Mouse (Mus musculus): ENCODE measurements around the gene Cblb. TPM values are rescaled to one million over a fixed set of nuclear protein-coding genes. Genes with fewer than 3 reads are reported as not detected.
A peak's percentile ranks its signal among the peaks of the same experiment; 100 is the strongest.

Gene Cblb
- polyA plus RNA-seq, 1 experiment from 2014 or later = 12.4 TPM

GRCm38 (mm10) chr16:52089354-52089753, 58.3 kb downstream of the Cblb start:
- ATAC-seq (ENCODE audit: low read depth) = no peak
- WGBS = 88% methylated on average over 4 of the region's 4 CpGs

GRCm38 (mm10) chr16:52090899-52091298, 59.9 kb downstream of the Cblb start:
- Histone ChIP-seq H3K4me2 (ENCODE audit: low read depth, low read length) (no peak overlapping the region), H3K4me1 (ENCODE audit: control insufficient read depth, insufficient read depth, low read length) (peaks cover 10% of the 10 kb centered on the region; the same call in 1 of the 2 replicates), H3K27me3 (ENCODE audit: control insufficient read depth, insufficient read depth, low read length) (no peaks in the 10 kb centered on the region), H3K4me3 (ENCODE audit: low read depth, low read length) (no peak overlapping the region), H3K9me3 (ENCODE audit: control insufficient read depth, low read length) (no peaks in the 10 kb centered on the region), H3K27ac (ENCODE audit: low read depth, low read length) (no peak overlapping the region), H3K9ac (replicated peaks; ENCODE audit: low read depth, low read length) (no peak overlapping the region), H3K36me3 (ENCODE audit: control insufficient read depth, insufficient read depth, low read length) (no peaks in the 10 kb centered on the region)
- no peak for ATAC-seq (ENCODE audit: low read depth)
- WGBS = 75% methylated on average over 6 of the region's 6 CpGs

More at GRCm38 (mm10) chr16:52089354-52089753, 58.3 kb downstream of the Cblb start:
- no peak overlapping the region for H3K27ac ChIP-seq (ENCODE audit: low read depth, low read length)
- H3K4me3 ChIP-seq (ENCODE audit: low read depth, low read length) = no peak overlapping the region
- H3K9me3 ChIP-seq (ENCODE audit: control insufficient read depth, low read length) = no peaks in the 10 kb centered on the region
- H3K4me2 ChIP-seq (ENCODE audit: low read depth, low read length) = no peak overlapping the region
- peaks cover 10% of the 10 kb centered on the region; the same call in 1 of the 2 replicates for H3K4me1 ChIP-seq (ENCODE audit: control insufficient read depth, insufficient read depth, low read length)
- no peak overlapping the region for H3K9ac ChIP-seq (replicated peaks; ENCODE audit: low read depth, low read length)
- H3K36me3 ChIP-seq (ENCODE audit: control insufficient read depth, insufficient read depth, low read length) = no peaks in the 10 kb centered on the region
- no peaks in the 10 kb centered on the region for H3K27me3 ChIP-seq (ENCODE audit: control insufficient read depth, insufficient read depth, low read length)

GRCm38 (mm10) chr16:52093325-52094253, 62.6 kb downstream of the Cblb start:
- H3K36me3 ChIP-seq (ENCODE audit: control insufficient read depth, insufficient read depth, low read length) = no peaks in the 10 kb centered on the region
- peak overlapping the region; percentile 39; the same call in 1 of the 2 replicates for H3K27ac ChIP-seq (ENCODE audit: low read depth, low read length)
- H3K4me1 ChIP-seq (ENCODE audit: control insufficient read depth, insufficient read depth, low read length) = peaks cover 10% of the 10 kb centered on the region; the same call in 1 of the 2 replicates
- no peak overlapping the region for H3K4me3 ChIP-seq (ENCODE audit: low read depth, low read length)
- H3K27me3 ChIP-seq (ENCODE audit: control insufficient read depth, insufficient read depth, low read length) = no peaks in the 10 kb centered on the region
- H3K9ac ChIP-seq (replicated peaks; ENCODE audit: low read depth, low read length) = no peak overlapping the region
- ATAC-seq (ENCODE audit: low read depth) = no peak
- 52% methylated on average over 9 of the region's 9 CpGs for whole genome bisulfite sequencing
- H3K9me3 ChIP-seq (ENCODE audit: control insufficient read depth, low read length) = no peaks in the 10 kb centered on the region
- no peak overlapping the region for H3K4me2 ChIP-seq (ENCODE audit: low read depth, low read length)

- ATAC-seq (ENCODE audit: low read depth) = no peak
These were observed 63.9 kb downstream of the Cblb start for GRCm38 (mm10) chr16:52094735-52095459.

GRCm38 (mm10) chr16:52095643-52096042, 64.6 kb downstream of the Cblb start:
- Histone ChIP-seq H3K27ac (ENCODE audit: low read depth, low read length) (no peak overlapping the region), H3K9ac (replicated peaks; ENCODE audit: low read depth, low read length) (no peak overlapping the region), H3K36me3 (ENCODE audit: control insufficient read depth, insufficient read depth, low read length) (no peaks in the 10 kb centered on the region), H3K4me3 (ENCODE audit: low read depth, low read length) (no peak overlapping the region), H3K4me2 (ENCODE audit: low read depth, low read length) (no peak overlapping the region), H3K9me3 (ENCODE audit: control insufficient read depth, low read length) (no peaks in the 10 kb centered on the region), H3K27me3 (ENCODE audit: control insufficient read depth, insufficient read depth, low read length) (no peaks in the 10 kb centered on the region), H3K4me1 (ENCODE audit: control insufficient read depth, insufficient read depth, low read length) (peaks cover 10% of the 10 kb centered on the region; the same call in 1 of the 2 replicates)
- ATAC-seq (ENCODE audit: low read depth) = no peak
- 91% methylated on average over 3 of the region's 3 CpGs for WGBS

More at GRCm38 (mm10) chr16:52094735-52095459, 63.9 kb downstream of the Cblb start:
- Histone ChIP-seq H3K4me2 (ENCODE audit: low read depth, low read length) (no peak overlapping the region), H3K36me3 (ENCODE audit: control insufficient read depth, insufficient read depth, low read length) (no peaks in the 10 kb centered on the region), H3K27me3 (ENCODE audit: control insufficient read depth, insufficient read depth, low read length) (no peaks in the 10 kb centered on the region), H3K9ac (replicated peaks; ENCODE audit: low read depth, low read length) (no peak overlapping the region), H3K4me3 (ENCODE audit: low read depth, low read length) (no peak overlapping the region), H3K4me1 (ENCODE audit: control insufficient read depth, insufficient read depth, low read length) (peaks cover 10% of the 10 kb centered on the region; the same call in 1 of the 2 replicates), H3K27ac (ENCODE audit: low read depth, low read length) (no peak overlapping the region), H3K9me3 (ENCODE audit: control insufficient read depth, low read length) (no peaks in the 10 kb centered on the region)
- 93% methylated on average over 10 of the region's 10 CpGs for WGBS

GRCm38 (mm10) chr16:52100466-52100865, 69.4 kb downstream of the Cblb start:
- ATAC-seq (ENCODE audit: low read depth) = no peak
- H3K27me3 ChIP-seq (ENCODE audit: control insufficient read depth, insufficient read depth, low read length) = no peaks in the 10 kb centered on the region
- H3K4me2 ChIP-seq (ENCODE audit: low read depth, low read length) = no peak overlapping the region
- H3K9me3 ChIP-seq (ENCODE audit: control insufficient read depth, low read length) = no peaks in the 10 kb centered on the region
- no peaks in the 10 kb centered on the region for H3K4me1 ChIP-seq (ENCODE audit: control insufficient read depth, insufficient read depth, low read length)
- no peak overlapping the region for H3K9ac ChIP-seq (replicated peaks; ENCODE audit: low read depth, low read length)
- H3K4me3 ChIP-seq (ENCODE audit: low read depth, low read length) = no peak overlapping the region
- no peaks in the 10 kb centered on the region for H3K36me3 ChIP-seq (ENCODE audit: control insufficient read depth, insufficient read depth, low read length)
- WGBS = 84% methylated on average over 6 of the region's 6 CpGs
- H3K27ac ChIP-seq (ENCODE audit: low read depth, low read length) = no peak overlapping the region

GRCm38 (mm10) chr16:52104608-52105007, 73.6 kb downstream of the Cblb start:
- no peaks in the 10 kb centered on the region for H3K36me3 ChIP-seq (ENCODE audit: control insufficient read depth, insufficient read depth, low read length)
- H3K9ac ChIP-seq (replicated peaks; ENCODE audit: low read depth, low read length) = no peak overlapping the region
- H3K27me3 ChIP-seq (ENCODE audit: control insufficient read depth, insufficient read depth, low read length) = no peaks in the 10 kb centered on the region
- H3K9me3 ChIP-seq (ENCODE audit: control insufficient read depth, low read length) = no peaks in the 10 kb centered on the region
- ATAC-seq (ENCODE audit: low read depth) = no peak
- H3K4me2 ChIP-seq (ENCODE audit: low read depth, low read length) = no peak overlapping the region
- no peaks in the 10 kb centered on the region for H3K4me1 ChIP-seq (ENCODE audit: control insufficient read depth, insufficient read depth, low read length)
- H3K4me3 ChIP-seq (ENCODE audit: low read depth, low read length) = no peak overlapping the region
- H3K27ac ChIP-seq (ENCODE audit: low read depth, low read length) = no peak overlapping the region
- WGBS = 97% methylated on average over 9 of the region's 9 CpGs

- H3K9me3 ChIP-seq (ENCODE audit: control insufficient read depth, low read length) = no peaks in the 10 kb centered on the region
- 79% methylated on average over 5 of the region's 5 CpGs for WGBS
- no peak overlapping the region for H3K4me3 ChIP-seq (ENCODE audit: low read depth, low read length)
- no peak overlapping the region for H3K9ac ChIP-seq (replicated peaks; ENCODE audit: low read depth, low read length)
- no peaks in the 10 kb centered on the region for H3K4me1 ChIP-seq (ENCODE audit: control insufficient read depth, insufficient read depth, low read length)
- H3K4me2 ChIP-seq (ENCODE audit: low read depth, low read length) = no peak overlapping the region
- H3K27me3 ChIP-seq (ENCODE audit: control insufficient read depth, insufficient read depth, low read length) = no peaks in the 10 kb centered on the region
- no peak overlapping the region for H3K27ac ChIP-seq (ENCODE audit: low read depth, low read length)
- H3K36me3 ChIP-seq (ENCODE audit: control insufficient read depth, insufficient read depth, low read length) = no peaks in the 10 kb centered on the region
- no peak for ATAC-seq (ENCODE audit: low read depth)
These were observed 76.8 kb downstream of the Cblb start for GRCm38 (mm10) chr16:52107836-52108235.

GRCm38 (mm10) chr16:52114473-52114872, 83.4 kb downstream of the Cblb start:
- 44% methylated on average over 4 of the region's 4 CpGs for WGBS
- no peak overlapping the region for H3K27ac ChIP-seq (ENCODE audit: low read depth, low read length)
- no peak overlapping the region for H3K4me3 ChIP-seq (ENCODE audit: low read depth, low read length)
- no peaks in the 10 kb centered on the region for H3K36me3 ChIP-seq (ENCODE audit: control insufficient read depth, insufficient read depth, low read length)
- H3K4me1 ChIP-seq (ENCODE audit: control insufficient read depth, insufficient read depth, low read length) = peaks cover 9% of the 10 kb centered on the region; the same call in 1 of the 2 replicates
- no peak overlapping the region for H3K9ac ChIP-seq (replicated peaks; ENCODE audit: low read depth, low read length)
- no peaks in the 10 kb centered on the region for H3K9me3 ChIP-seq (ENCODE audit: control insufficient read depth, low read length)
- peak; percentile 77; the same call in 1 of the 2 replicates for ATAC-seq (ENCODE audit: low read depth)
- H3K4me2 ChIP-seq (ENCODE audit: low read depth, low read length) = no peak overlapping the region
- H3K27me3 ChIP-seq (ENCODE audit: control insufficient read depth, insufficient read depth, low read length) = no peaks in the 10 kb centered on the region
